Mouse (Mus musculus) testis, adult 2 months (tissue): ENCODE data around the gene Prss43. TPM values are rescaled to one million over a fixed set of nuclear protein-coding genes. Genes with fewer than 3 reads are reported as not detected.

ENCODE experiments used
- H3K27ac ChIP-seq: fragments of 200-500 bp; 2 replicates; pipeline ENCODE4 v1.5.1; 2012; ENCODE audit warnings: low read depth, low read length; ENCODE audit not compliant: control insufficient read depth, insufficient read depth
- H3K27me3 ChIP-seq: fragments of 200-500 bp; 2 replicates; pipeline ENCODE4 v1.6.1; 2012; ENCODE audit warnings: mild to moderate bottlenecking, low read length, moderate library complexity; ENCODE audit not compliant: control insufficient read depth, insufficient read depth
- H3K36me3 ChIP-seq: fragments of 200-500 bp; 2 replicates; pipeline ENCODE4 v1.6.1; 2012; ENCODE audit warnings: mild to moderate bottlenecking, low read length; ENCODE audit not compliant: control insufficient read depth, insufficient read depth
- H3K4me1 ChIP-seq: fragments of 200-500 bp; 2 replicates; pipeline ENCODE4 v1.6.1; 2012; ENCODE audit warnings: low read length; ENCODE audit not compliant: control insufficient read depth, insufficient read depth
- H3K4me3 ChIP-seq: fragments of 200-500 bp; 2 replicates; pipeline ENCODE4 v1.5.1; 2012; ENCODE audit warnings: low read depth, mild to moderate bottlenecking, low read length, moderate library complexity, mixed read lengths; ENCODE audit not compliant: control insufficient read depth
- CTCF ChIP-seq: fragments of 200-500 bp; IDR thresholded peaks from 2 replicates; pipeline ENCODE4 v1.5.1; 2012; ENCODE audit warnings: low read depth, mild to moderate bottlenecking, inconsistent platforms, low read length, moderate library complexity; ENCODE audit not compliant: control insufficient read depth, insufficient read depth, insufficient replicate concordance
- POLR2A ChIP-seq: fragments of 200-500 bp; IDR thresholded peaks from 2 replicates; pipeline ENCODE4 v1.6.1; 2012; ENCODE audit warnings: low read depth, mild to moderate bottlenecking, inconsistent platforms, low read length, moderate library complexity; ENCODE audit not compliant: control insufficient read depth
- polyA plus RNA-seq: library from polyadenylated mRNA; depleted of rRNA; stranded (reverse); fragments of >200 nt; gene quantifications from 2 replicates; pipeline ENCODE4 v1.2.3, GENCODE M21; 2012

Prss43 gene
- polyA plus RNA-seq, 1 experiment, result 30.5 TPM

DNA sequence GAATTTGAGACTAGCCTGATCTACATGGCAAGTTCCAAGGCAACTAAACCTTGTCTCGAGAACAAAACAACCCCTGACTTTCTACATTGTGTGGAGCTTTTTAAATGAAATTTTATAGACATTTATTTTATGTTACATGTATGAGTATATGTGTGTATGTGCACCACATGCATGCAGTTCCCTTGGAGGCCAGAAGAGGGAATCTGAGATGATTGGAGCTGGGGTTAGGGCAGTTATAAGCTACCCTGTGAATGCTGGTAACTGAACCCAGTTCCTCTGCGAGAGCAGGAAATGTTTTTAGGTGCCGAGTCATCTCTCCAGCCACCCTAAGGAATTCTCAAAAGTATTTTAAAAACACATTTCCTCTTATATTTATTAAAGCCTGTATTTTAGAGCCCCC, 38.3 kb upstream of the Prss43 start:
- no peaks in the 10 kb centered on the region for H3K27me3 ChIP-seq
- H3K4me3 ChIP-seq, result no peak overlapping the region
- no peak for TF ChIP-seq POLR2A
- TF ChIP-seq CTCF, result no peak
- no peaks in the 10 kb centered on the region for H3K4me1 ChIP-seq
- H3K27ac ChIP-seq, result no peak overlapping the region
- H3K36me3 ChIP-seq, result no peaks in the 10 kb centered on the region

DNA sequence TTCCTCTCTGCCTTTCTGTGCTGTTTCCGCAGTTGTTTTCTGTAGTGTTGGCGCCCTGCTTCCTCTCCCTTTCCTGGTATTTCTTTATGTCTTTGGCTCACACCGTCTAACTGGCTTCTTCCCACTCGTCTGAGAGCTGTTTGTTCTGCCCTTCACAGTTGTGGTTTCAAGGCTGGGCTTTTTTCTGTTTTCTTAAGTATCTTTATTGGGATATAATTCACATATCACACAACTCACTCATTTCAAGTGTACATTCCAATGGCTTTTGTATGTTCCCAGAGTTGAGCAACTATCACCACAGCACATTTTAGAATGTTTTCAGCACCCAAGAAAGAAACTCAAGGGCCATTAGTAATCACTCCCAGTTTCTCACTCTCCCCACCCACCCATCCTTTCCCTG, 36.0 kb upstream of the Prss43 start:
- Histone ChIP-seq H3K27ac (no peak overlapping the region), H3K36me3 (no peaks in the 10 kb centered on the region), H3K27me3 (no peaks in the 10 kb centered on the region), H3K4me3 (no peak overlapping the region), H3K4me1 (no peaks in the 10 kb centered on the region)
- TF ChIP-seq POLR2A (no peak), CTCF (no peak)

DNA sequence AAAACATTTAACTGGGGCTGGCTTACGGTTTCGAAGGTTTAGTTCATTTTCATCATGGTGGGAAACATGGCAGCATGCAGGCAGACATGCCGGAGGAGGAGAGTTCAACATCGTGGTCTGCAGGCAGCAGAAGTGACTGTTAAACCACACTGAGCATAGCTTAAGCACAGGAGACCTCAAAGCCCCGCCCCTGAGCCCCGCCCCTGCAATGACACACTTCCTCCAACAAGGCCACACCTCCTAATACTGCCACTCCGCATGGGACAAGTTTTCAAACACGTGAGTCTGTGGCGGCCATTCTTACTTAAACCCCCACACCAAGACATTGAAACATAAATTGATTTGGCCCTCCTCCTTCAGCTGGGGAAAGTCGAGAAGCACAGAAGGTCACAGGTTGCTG, 29.5 kb upstream of the Prss43 start:
- H3K27me3 ChIP-seq, result no peaks in the 10 kb centered on the region
- TF ChIP-seq CTCF (no peak), POLR2A (peak; percentile 12; the same call in 1 of the 2 replicates)
- H3K4me1 ChIP-seq, result peaks cover 17% of the 10 kb centered on the region
- H3K4me3 ChIP-seq, result peak overlapping the region; percentile 58
- peak overlapping the region; percentile 30; the same call in 1 of the 2 replicates for H3K27ac ChIP-seq
- H3K36me3 ChIP-seq, result no peaks in the 10 kb centered on the region

DNA sequence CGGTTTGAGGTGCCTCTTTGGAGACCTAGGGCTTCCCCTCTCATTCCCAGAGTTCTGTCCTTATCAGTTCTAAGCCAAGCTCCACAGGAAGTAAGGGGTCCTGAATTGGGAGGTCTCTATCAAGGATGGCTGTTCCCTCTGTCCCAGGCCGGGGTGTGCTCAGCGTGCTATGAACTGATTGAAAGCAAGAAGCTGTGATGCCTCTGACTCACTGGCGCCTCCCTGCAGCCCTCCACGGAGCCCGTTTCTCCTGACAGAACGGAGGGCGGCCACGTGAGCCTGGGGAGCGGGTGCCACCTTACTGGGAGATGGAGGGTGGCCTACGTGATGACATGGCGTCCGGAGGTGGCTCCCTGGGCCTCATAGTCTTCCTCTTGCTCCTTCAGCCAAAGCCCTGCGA, 28.6 kb upstream of the Prss43 start, which contains the start of gene Prss42:
Gene Prss42, plus strand, starts transcription at position 301 of the 400 bp plus-strand sequence.
- H3K27me3 ChIP-seq, result no peaks in the 10 kb centered on the region
- TF ChIP-seq CTCF (no peak), POLR2A (peak; percentile 50; the same call in 1 of the 2 replicates)
- peak within 1 kb of the TSS; percentile 51 for H3K27ac ChIP-seq
- peaks cover 1% of the 10 kb centered on the region; the same call in 1 of the 2 replicates for H3K36me3 ChIP-seq
- H3K4me3 ChIP-seq, result peak within 1 kb of the TSS; percentile 75
- H3K4me1 ChIP-seq, result peaks cover 17% of the 10 kb centered on the region

DNA sequence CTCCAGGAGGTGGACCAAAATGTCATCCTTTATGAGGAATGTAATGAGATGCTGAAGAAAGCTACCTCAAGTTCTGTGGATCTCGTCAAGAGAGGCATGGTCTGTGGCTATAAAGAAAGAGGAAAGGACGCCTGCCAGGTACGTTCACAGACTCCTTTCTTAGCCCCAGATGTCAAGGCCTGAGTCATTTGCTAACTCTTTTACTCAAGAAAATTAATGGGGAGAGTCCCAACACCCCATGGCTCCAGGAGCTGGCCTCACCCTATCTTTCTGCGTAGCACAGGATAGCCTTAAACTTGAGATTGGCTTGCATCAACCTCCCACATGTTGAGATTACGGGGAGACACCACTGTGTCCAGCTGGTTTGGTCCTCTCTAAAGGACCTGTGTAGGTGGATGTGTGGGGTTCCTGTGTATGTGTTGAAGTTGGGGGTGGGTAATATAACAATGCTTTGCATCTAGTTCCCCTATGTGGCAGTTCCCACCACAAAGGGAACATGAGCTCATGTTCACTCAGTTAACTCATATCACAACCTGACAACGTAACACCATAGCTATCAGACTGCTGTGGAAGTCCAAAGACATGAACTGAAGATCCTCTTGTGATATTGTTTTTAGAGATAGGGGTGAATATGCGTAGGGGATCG, 25.5 kb upstream of the Prss43 start:
- H3K4me1 ChIP-seq, result peaks cover 17% of the 10 kb centered on the region
- H3K27me3 ChIP-seq, result no peaks in the 10 kb centered on the region
- H3K27ac ChIP-seq, result no peak overlapping the region
- TF ChIP-seq POLR2A (no peak), CTCF (no peak)
- no peak overlapping the region for H3K4me3 ChIP-seq
- peaks cover 3% of the 10 kb centered on the region; the same call in 1 of the 2 replicates for H3K36me3 ChIP-seq

DNA sequence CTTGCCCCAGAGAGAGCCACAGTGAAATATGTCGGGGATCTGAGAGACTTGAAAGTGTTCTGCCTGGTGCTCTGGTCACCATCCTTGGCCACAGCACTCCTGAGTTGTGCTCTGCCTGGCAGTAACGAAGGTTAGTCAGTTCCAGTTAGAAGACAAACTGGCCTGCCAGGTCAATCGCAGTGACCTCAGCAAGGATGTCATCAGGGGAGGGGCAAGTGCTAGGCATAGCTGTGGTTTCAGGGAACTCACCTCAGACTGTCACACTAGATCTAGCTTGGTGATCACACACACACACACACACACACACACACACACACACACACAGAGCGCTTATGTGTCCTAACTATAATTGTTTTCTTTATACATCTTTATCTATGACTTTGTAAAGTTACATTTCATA, 23.2 kb upstream of the Prss43 start:
- Histone ChIP-seq H3K27me3 (no peaks in the 10 kb centered on the region), H3K4me3 (no peak overlapping the region), H3K27ac (no peak overlapping the region), H3K4me1 (peaks cover 4% of the 10 kb centered on the region; the same call in 1 of the 2 replicates), H3K36me3 (peaks cover 3% of the 10 kb centered on the region; the same call in 1 of the 2 replicates)
- TF ChIP-seq POLR2A, result no peak
- no peak for TF ChIP-seq CTCF

DNA sequence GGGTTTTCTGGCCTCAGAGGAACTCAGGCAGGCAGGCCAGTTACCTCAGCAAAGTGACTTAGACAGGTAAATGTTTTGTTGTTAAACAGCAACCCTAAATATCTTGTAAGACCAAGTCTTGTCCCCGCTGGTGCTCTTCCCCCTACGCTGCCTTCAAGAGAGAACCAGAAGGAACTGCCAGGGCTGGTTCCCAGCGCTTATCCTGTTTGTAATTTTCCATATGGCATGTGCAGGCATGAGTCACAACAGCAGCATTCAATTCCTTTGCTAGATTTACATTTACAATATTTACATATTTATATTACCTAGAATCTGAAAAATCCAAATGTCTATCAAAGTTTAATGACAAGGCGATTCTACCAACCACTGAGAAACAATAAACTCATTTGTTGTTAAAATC, 16.4 kb upstream of the Prss43 start:
- H3K4me1 ChIP-seq, result peaks cover 6% of the 10 kb centered on the region; the same call in 1 of the 2 replicates
- TF ChIP-seq CTCF (no peak), POLR2A (no peak)
- H3K4me3 ChIP-seq, result no peak overlapping the region
- H3K27ac ChIP-seq, result no peak overlapping the region
- no peaks in the 10 kb centered on the region for H3K27me3 ChIP-seq
- H3K36me3 ChIP-seq, result no peaks in the 10 kb centered on the region
